Mouse (Mus musculus) kidney, postnatal 10 days (tissue): ENCODE measurements at regions not wholly inside any gene's neighbourhood (a gene's known extent, or its start where the extent isn't known, plus 50 kb on each side); places are given as distances from the start of the nearest gene placed in this dataset.

Experiments used
- DNase-seq: peaks from one replicate; pipeline ENCODE4 v3.0.0; 2021; ENCODE audit warnings: mixed read lengths

- no peak for DNase-seq
These were observed 208.7 kb downstream of the Otol1 start for GRCm38 (mm10) chr3:70216096-70216495.

- DNase-seq: no peak
These were observed 211.4 kb downstream of the Otol1 start for GRCm38 (mm10) chr3:70218757-70219360.

GRCm38 (mm10) chr3:70223443-70224065, 216.1 kb downstream of the Otol1 start:
- no peak for DNase-seq

DNA sequence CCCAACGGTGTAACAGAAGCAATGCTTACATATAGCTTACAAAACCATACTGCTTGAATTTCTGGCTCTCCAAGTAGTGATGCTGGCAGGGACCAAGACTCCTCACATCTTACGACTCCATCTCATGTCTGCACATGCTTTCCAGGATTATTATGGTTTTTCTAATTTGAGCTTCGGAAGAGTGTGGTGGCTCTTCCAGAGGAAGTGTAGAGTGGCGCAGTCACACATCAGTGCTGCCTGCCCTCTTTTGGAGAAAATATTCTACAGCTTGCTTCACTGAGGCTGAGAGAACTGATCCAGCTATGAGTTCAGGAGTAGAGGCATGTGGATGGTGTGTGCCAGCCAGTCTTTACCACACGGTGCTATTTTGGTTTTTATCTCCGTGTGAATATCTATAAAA, 217.4 kb downstream of the Otol1 start:
- no peak for DNase-seq

DNA sequence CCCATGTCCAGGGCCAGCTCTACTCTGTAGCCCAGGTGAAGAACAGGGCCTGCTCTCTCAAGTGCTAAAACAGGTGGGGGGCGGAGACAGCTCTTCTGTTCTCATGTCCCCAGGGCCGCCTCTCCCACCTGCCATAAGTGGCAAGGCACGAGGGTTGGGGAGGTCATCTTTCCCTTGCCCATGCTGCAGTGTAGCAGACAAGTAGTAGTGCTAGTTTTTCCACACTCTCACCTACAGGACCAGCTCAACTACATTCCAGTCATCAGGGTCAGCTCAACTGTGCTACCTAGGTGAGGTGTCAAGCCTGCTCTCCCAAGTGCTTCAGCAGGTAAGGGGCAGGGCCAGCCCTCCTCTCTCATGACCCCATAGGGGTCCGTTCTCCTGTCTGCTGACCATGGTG, 219.8 kb downstream of the Otol1 start:
- DNase-seq: no peak

GRCm38 (mm10) chr3:70248655-70249054, 241.2 kb downstream of the Otol1 start:
- no peak for DNase-seq

- no peak for DNase-seq
These were observed 242.5 kb downstream of the Otol1 start for GRCm38 (mm10) chr3:70249922-70250321.

GRCm38 (mm10) chr3:70250733-70251132, 243.3 kb downstream of the Otol1 start:
- DNase-seq: no peak

GRCm38 (mm10) chr3:70263318-70263717, 255.9 kb downstream of the Otol1 start:
- DNase-seq: no peak

DNA sequence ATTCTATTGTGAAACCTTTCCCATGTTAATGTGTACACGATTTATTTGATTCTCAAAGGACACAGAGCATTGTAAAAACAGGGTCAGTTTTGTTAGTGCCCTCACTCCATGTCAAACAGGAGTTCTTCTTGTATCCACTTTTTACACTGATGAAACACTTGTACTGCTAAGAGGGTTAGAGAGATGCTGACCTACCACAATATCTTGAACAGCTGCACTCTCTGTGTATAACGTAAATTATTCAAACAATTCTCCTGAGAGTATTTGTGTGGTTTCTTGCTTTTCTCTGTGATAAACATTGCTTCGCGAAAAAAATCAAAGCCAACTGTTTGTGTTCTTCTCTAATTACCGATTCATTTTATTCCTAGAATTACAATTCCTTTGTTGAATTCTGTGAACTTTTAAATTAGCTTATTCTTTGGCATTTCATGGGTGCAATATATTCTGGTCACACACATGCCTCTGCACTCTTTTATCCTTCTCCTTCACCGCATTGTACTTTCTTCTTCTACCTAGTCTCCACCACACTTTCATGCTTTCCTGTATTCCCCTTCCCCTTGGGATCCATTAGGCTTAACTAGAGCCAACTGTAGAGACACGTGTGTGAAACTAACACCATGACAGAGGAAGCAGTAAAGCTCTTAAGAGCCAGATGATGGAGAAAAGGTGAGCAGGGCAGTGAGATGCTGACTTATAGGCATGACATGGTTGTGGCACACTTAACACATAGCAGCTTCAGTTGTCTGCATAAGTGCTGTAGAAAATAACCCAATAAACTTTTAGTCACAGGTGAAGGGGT, 281.4 kb downstream of the Otol1 start:
- DNase-seq: no peak

GRCm38 (mm10) chr3:70307556-70307955, 300.1 kb downstream of the Otol1 start:
- DNase-seq: no peak

DNA sequence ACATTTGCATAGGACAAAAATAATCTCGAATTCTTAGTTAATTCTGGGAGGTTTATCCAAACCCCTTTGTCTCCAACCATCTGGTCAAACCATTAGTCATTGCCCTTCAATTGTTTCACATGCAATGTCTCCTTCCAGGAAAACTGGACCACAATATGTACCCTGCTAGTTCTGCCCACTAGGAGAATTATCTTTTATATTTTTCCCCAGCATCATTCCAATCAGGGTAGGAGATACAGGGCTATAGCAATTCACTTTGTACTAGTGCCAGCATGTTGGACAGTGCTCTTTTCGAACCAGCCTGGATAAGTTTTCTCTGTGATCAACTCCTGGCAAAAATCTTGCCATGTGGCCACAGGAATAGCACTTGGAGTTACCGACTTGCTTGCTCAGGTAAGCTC, 300.6 kb downstream of the Otol1 start:
- DNase-seq: no peak

DNA sequence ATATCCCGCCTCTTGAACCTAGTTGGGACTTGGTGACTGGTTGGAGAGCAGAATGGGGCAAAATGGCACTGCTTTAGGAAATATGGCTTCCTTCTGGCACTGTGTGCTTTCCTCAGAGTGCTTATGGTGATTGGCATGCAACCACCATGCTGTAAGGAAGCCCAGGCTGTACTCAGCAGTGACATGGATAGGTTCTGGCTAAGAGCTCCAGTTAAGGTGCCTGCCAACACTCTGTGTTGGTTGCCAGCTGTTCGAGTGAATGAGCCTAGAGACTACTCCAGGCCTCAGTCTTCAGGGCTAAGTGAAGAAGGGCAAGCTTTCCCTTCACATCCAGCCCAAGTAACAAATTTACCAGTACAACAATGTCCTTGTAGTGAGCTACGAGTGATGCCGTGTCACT, 301.9 kb downstream of the Otol1 start:
- no peak for DNase-seq

- no peak for DNase-seq
These were observed 303.6 kb downstream of the Otol1 start for GRCm38 (mm10) chr3:70311055-70311454.

DNA sequence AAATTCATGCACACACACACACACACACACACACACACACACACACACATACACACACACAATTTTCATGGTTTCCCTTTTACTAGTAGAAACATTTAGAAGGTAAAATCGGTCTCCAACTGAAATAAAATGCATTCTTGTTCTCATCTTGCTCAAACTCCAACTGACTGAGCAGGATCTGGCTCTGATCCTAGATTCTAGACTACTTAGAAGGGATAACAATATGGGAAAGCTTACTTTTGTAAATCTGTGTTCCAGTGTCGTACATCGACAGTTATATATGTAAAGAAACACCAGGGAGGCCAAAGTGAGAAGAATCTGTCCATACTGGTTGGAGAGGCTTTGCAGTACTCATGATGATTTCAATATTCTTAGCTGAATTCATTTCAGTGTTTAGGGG, 304.6 kb downstream of the Otol1 start:
- no peak for DNase-seq

DNA sequence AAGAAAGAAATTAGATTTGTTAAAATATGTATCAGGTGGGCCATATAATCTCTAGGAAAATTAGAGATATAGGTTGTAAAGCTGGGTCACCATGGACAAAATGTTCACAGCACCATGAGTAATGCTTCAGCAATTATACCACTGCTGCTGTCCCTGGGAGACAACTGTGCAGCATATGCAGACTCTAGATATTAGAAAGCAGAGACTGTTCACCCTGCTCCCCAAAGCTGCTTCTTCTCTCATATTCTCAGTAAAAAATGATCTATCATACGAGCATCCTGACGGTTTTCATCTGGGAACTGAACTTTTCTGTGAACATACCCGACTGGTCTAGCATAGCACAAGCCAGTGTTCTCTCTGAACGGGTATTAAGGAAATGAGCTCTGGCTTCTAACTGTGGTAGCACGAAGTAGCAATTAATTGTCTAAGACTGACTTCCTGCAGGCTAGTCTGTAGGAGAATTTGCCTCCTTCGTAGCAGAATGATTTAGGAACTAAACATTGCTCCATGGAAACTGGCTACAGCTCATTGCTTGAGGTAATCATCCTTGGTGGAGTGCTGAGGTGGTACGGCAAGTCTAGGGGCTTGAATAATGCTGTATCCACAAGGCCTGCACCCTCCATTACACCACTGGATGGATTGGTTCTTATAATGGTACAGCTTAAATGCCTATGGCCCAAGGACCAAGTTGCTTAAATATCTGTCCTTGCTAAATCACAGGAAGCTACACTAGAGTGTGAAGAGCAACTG, 305.9 kb downstream of the Otol1 start:
- DNase-seq: no peak

GRCm38 (mm10) chr3:70314239-70314638, 306.8 kb downstream of the Otol1 start:
- no peak for DNase-seq

DNA sequence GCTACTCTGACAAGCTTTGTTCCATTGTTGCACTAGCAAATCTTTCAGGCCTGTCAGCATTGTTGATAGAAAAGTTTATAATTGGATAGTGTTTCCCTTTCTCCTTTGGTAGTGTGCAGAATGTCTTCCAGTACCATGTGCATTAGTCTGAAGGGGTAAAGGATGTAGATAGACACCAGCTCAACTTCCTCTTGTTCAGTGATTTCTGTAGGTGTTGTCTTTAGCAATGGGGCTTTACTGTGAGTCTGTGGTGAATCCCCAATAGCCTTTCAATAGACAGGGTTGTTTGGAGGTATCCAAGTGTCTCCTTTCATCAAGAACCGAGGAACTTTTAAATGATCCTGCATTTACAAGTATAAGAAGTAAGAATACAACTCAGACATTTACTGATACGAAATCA, 311.0 kb downstream of the Otol1 start:
- no peak for DNase-seq

DNA sequence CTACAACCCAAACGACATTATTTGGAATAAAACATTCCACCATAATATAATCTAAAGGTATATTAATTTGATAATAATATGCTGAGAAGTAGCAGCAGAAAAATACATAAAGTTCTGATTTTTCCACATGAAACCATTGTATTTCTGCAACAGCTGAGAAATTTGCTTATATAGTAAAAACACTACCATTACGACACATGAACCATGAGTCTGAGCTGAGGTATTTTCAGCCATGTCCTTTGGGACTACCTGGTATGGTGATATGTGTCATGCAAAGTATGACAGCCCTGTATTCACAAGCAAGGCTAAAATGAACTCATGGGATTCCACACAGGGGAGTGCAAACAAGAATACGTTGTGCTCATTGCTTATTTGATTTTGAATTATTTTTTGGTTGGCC, 311.7 kb downstream of the Otol1 start:
- no peak for DNase-seq

GRCm38 (mm10) chr3:70321161-70321657, 313.8 kb downstream of the Otol1 start:
- no peak for DNase-seq

DNA sequence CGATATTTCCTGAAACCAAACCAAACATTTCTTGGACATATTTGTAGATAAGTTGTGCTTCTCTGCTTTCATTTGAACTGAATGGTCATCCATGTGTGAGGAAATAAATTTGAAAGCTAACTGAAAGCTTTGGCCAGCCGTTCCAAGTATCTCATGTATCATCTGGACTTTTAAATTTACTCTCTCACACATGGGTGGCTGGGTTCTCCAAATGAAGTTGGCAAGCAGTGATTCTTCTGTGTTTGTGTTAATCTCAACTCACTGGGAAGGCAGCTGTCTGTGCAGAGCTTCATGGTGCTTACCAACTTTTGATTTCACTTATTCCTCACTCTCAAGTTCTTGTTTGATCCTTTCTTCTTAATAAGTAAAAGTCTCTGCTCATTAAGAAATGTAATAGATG, 317.3 kb downstream of the Otol1 start:
- DNase-seq: no peak
